ENCODE assay signal across 15 mouse cellular contexts in genomic region chr9:95322893-95323292, GRCm38 (mm10).
A peak's percentile ranks its signal among the peaks of the same experiment; 100 is the strongest.
DNase-seq lines count a peak whose midpoint lies in the region; ATAC-seq and TF ChIP-seq lines count a peak whose summit lies in the region.
"Had no signal": no experiment of that assay in that cellular context is flagged by ENCODE, and none has a peak within 500 bp of the region (broad histone marks: within the 10 kb centered on the region; RNA-seq: fewer than 3 reads in every experiment).

No protein-coding gene starts in this region.

- H3K27ac ChIP-seq in hindbrain, postnatal 0 days, result no peak overlapping the region

- no peaks in the 10 kb centered on the region for H3K9me3 ChIP-seq in hindbrain, postnatal 0 days (ENCODE audit: low read length)

- H3K4me3 ChIP-seq in hindbrain, postnatal 0 days (ENCODE audit: low read length), result no peak overlapping the region

- no peaks in the 10 kb centered on the region for H3K27me3 ChIP-seq in hindbrain, postnatal 0 days (ENCODE audit: insufficient read depth, low read length)

- no peak overlapping the region for H3K4me2 ChIP-seq in hindbrain, postnatal 0 days (ENCODE audit: low read depth, low read length)

- no peaks in the 10 kb centered on the region for H3K36me3 ChIP-seq in hindbrain, postnatal 0 days (ENCODE audit: insufficient read depth, low read length)

- peak; percentile 55; the same call in 1 of the 2 replicates for ATAC-seq in hindbrain, postnatal 0 days

- WGBS in hindbrain, postnatal 0 days, result 44% methylated on average over 5 of the region's 5 CpGs

- H3K9ac ChIP-seq in hindbrain, postnatal 0 days (replicated peaks; ENCODE audit: low read length), result no peak overlapping the region

- no peak for TF ChIP-seq CTCF in hindbrain, postnatal 0 days (IDR thresholded peaks at IDR 0.05; ENCODE audit: low read depth)

- DNase-seq in frontal cortex, adult 2 months (ENCODE audit: extremely low spot score in 1 of 2, low spot score in 1 of 2), result peak; percentile 41 to 64
- DNase-seq in frontal cortex, postnatal 25 days (ENCODE audit: low spot score in 2 of 2), result no peak
- DNase-seq in right cerebral cortex, adult 18-20 months, result peak; percentile 47
- no peak for DNase-seq in right cerebral cortex, postnatal 4 days
- DNase-seq in hindbrain, postnatal 0 days (ENCODE audit: low spot score), result peak; percentile 10
- DNase-seq in right cerebral cortex, postnatal 36 days (ENCODE audit: low spot score in 2 of 2), result peak; percentile 17 to 32
- no peak for DNase-seq in cerebellum, postnatal 36 days
- no peak for DNase-seq in liver
- DNase-seq: adrenal gland, postnatal 36 days; cerebellum, adult 11-12 months; heart, adult 11 months; heart, postnatal 14 days; kidney, adult 18-20 months; lung, adult 2 months; thymus, postnatal 14 days had no signal

- H3K4me1 ChIP-seq in hindbrain, postnatal 0 days (ENCODE audit: insufficient read depth, low read length), result peaks cover 5% of the 10 kb centered on the region; the same call in 1 of the 2 replicates

Comparison
In these comparisons a context has a peak if more than half of its experiments do, and no peak if none do; other contexts are left out.
1. DNase-seq: peak in frontal cortex, adult 2 months (2 of 2), right cerebral cortex, adult 18-20 months (single experiment), hindbrain, postnatal 0 days (single experiment) and right cerebral cortex, postnatal 36 days (2 of 2); none in frontal cortex, postnatal 25 days (0 of 2), right cerebral cortex, postnatal 4 days (single experiment), cerebellum, postnatal 36 days (0 of 2) and liver (single experiment).